Mouse (Mus musculus) liver, postnatal 0 days (tissue): ENCODE data around the gene Sirt4.

ENCODE experiments used
- CTCF ChIP-seq: sonication (generic); IDR thresholded peaks from 2 replicates; pipeline ENCODE4 v1.5.1; 2016; ENCODE audit warnings: antibody characterized with exemption, low read depth
- EP300 ChIP-seq: IDR thresholded peaks from 2 replicates; pipeline ENCODE4 v1.6.1; 2016; ENCODE audit warnings: antibody characterized with exemption, low read depth, mild to moderate bottlenecking

DNA sequence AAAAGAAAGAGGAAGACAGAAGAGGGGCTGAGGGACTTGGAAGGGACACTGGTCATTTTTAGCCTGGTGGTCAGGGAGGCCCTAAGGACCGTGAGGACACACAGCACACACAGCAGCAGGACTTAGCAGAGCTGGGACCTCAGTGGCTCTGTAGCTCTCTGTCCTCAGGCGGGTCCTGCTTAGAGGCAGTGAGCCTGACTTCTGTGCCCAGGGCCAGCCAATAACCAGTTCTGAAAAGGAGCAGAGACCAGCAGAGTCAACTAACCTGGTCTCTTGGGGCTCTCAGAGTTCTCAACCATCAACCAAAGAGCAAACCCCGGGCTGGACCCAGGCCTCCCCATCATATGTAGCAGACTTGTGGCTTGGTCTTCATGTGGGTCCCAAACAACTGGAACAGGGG, 35.3 kb downstream of the Sirt4 start:
- TF ChIP-seq EP300 (no peak), CTCF (no peak)
